Mouse (Mus musculus) megakaryocyte, adult 5-6 weeks (primary cell): ENCODE results near the gene Mras. TPM values are rescaled to one million over a fixed set of nuclear protein-coding genes. Genes with fewer than 3 reads are reported as not detected.

Experiments
- ATAC-seq: 2 replicates; pipeline ENCODE4 v1.8.0; 2016; ENCODE audit warnings: mild to moderate bottlenecking, inconsistent platforms; ENCODE audit not compliant: poor library complexity, severe bottlenecking
- total RNA-seq, 2 experiments: library from RNA; stranded (forward) in 1 of 2; stranded (reverse) in 1 of 2; fragments of 153-499, 151-499 nt in 1 of 2; fragments of 221-1000, 200-1000 nt in 1 of 2; gene quantifications; 2 replicates each; pipeline versions ENCODE4 v1.2.3 to v1.2.4; 2015 to 2017

The Mras gene
- total RNA-seq, 2 experiments from 2014 or later, result 0.48 to 1.6 TPM

DNA sequence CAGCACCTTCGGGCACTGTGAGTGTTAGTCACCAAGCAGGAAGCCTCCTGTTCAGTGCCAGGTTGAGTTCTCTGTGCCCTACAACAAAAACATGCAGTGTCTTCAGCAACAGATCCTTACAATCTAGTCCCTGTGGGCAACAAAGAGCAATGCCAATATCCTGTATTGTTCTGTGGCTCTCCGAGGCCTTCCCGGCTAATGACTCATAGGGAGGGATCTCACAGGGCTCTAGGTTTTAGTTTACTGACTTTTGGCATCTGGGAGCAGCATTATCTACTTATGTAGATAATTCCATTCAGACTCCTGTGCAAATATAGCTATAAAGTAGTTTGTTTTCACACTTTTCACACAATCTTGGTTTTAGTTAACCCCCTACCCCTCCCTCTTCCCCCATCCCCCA lies 71.3 kb downstream of the Mras start:
- ATAC-seq, result no peak

DNA sequence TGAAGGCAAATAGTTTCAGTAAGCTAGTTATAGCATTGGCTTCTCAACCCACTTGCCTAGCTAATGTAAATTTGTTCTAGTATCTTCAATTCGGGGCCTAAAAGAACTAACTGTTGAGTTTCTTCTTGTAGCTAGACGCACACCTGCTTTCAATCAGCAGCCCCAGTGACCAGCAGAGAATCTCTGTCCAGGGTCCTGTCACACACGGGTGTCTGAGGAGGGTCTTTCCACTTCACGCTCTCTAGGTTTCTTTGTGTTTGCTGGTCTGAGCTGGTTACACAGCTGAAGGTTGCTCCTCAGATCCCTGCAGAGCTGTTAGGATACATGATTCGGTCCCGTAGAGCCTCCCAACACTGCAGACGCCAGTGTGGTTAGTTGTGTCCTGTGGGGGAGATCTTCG lies 74.1 kb downstream of the Mras start:
- no peak for ATAC-seq

DNA sequence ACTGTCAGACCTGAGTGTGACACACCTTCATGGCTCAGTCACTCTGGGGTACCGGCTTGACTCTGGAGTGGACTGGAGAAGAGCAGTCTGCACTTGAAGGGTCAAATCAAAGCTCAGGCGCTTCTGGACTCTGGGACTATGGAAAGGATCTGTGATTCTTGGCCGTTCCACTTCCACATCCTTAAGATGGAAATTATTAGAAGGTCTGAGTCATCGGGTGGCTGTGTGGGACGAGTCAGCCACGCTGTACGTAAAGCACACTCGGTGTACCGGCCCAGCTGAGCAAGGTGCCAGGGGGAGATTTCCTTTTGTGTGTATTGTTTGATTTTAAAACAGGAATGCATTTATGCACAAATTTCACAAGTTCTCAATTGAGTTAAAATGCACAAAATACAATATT lies 75.2 kb downstream of the Mras start:
- ATAC-seq, result no peak

DNA sequence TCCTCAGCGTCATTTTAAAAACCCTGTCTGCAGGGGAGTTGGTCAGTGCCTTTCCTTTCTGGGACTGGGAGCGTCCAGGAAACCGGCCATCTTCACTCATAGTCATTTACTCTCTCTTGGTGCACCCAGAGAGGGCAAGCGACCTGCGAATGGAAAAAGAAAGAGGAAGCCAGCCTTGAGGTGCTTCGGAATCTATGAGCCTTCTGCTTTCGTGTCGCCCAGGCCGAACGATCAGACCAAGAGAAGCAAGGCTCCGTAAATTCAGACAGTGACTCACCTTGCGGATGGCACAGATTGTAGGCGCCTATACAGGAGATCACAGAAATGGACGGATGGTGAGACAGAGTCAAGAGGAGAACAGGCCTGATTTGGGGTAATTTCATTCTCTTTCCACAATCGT lies 78.2 kb downstream of the Mras start:
- peak; percentile 45; the same call in 1 of the 2 replicates for ATAC-seq

DNA sequence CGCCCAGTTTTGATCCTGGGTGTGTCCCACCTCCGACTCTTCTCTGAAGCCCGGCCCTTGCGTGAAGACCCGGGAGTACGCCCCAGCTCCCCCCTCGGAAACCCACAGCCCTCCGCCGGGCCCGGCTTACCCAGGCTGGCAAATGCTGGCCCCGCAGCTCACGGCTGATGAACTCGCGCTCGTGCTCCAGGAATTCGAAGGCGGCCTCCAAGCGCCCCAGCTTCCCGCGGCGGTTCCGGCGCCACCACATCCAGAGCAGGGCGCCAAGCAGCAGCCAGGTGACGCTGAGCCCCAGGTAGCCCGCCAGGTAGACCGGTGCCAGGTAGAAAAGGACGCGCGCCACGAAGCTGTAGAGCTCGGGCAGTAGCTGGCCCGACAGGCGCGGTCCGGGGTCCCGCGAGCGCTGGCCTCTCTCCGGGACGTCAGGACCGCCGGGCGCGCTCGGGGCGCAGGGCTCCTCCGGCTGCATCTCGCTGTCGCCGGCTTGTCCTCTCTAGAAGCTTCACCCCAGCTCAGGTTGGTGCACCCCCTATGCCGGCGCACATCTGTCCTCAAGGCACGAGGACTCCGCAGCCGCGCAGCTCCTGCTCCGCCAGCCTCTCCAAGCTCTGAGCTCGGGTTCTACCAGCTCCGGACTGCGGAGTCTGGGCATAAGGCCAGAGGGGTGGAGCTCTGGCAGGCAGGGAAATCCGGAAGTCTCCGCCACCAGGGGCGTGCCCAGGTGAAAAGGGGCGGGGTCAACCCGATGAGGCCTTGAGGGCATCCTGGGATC lies 79.1 kb downstream of the Mras start, which contains the start of gene Esyt3:
Esyt3 (minus strand) TSS at position 637 of the 772 bp plus-strand sequence.
- peak; percentile 50; the same call in 1 of the 2 replicates for ATAC-seq

DNA sequence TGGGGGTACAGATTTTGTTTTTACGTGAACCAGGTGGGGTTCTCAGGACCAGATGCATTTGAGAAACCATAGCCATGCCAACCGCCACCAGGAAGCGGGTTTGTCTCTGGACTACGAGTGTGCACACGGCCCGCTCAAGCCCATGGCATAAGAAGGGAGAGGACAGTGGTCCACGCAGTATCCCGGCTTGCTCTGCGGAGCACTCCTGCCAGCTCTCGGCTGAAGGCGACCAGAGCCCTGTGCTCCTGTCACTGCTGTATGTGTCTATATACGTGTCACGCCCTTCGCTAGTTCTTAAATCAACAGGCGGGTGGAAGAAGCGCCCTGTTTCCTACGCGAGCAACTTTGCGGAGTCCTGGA lies 79.6 kb downstream of the Mras start:
- no peak for ATAC-seq

DNA sequence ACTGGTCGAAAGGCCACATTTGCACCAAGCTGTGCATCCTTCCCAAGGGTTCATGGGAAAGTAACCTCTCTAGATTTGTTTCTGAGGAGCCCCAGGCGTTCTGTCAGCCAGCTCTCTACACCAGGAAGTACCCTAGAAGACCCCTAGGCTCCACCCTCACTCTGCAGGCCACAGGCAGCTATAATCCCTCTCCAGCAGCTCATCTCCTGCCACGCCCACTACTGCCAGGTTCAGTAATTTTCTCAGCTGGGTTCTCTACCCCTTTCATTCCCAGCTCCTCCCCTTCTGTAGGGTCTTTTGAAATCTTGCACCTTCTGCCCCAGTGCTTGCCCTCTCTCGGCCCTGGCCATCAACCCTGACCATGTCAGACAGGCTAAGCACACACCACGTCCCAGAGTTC lies 81.2 kb downstream of the Mras start:
- no peak for ATAC-seq

DNA sequence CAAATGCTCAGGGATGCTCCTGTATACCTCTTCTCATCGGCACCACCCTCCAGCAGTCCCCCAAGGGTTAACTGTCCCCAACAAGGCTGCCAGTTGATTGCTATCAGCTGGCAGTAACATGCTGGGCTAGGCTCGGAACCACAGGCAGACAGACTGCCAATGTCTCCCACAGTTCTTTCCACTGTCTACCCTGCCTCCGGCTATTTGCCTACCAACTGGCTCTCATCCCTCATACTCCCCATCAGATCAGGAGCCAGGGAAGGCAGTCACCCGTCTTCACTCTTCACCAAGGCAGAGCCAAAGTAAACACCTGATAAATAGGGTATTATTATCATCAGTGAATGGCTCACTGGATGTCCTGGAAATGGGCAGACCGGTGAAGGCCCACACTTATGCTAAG lies 82.4 kb downstream of the Mras start:
- no peak for ATAC-seq

DNA sequence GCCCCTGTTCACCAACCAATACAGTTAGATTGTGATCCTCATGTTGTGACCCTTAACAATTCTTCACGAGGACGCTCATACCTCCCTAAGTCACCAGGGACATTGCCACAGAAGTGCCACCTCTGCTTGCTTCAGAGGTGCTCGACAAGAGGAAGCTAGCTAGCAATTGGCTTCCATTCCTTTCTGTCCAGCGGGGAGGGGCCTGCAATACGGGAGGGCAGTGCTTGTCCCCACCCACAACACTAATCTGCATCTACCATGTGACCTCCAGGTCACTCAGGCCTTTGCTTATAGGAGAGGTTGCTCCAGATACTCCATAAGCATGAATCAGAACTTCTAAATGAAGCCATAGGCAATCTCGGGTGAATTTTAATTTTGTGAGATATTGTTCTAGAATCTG lies 83.8 kb downstream of the Mras start:
- no peak for ATAC-seq

DNA sequence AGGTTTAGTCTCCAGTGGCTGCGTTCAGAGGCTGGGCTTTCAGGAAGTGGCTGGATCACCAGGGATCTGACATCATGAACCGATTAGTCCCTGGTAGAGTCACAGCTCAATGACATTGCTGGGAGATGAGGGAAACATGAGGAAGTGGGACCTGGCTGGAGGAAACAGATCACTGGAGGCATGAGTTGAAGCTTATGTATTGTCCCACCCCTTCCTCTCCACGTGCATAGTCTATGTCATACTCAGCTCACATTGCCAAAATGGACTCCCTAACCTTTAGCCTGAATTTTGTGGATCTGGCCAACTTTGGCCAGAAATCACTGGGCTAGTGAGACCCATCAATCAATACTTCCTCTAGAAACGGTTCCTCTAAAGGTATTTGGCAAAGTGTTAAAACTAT lies 84.2 kb downstream of the Mras start:
- peak; percentile 45; the same call in 1 of the 2 replicates for ATAC-seq

DNA sequence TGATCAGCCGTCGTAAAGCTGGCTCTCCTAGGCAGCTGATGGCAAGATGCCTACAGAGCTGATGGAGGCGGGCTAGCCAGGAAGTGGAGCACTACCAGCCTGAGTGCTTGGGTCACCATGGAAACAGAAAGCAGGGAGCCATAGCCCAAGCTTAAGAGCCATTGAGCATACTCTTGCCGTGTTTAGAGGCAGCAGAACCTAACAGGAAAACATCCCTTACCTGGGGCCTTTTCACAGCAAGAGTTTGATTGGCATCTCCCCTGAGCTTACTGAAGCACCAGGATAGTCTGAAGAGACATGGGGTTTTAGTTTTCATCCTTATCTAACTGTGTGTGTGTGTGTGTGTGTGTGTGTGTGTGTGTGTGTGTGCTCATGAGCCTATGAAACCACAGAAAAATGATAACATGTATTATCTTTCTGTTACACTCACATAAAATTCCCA lies 91.8 kb downstream of the Mras start:
- ATAC-seq, result no peak

DNA sequence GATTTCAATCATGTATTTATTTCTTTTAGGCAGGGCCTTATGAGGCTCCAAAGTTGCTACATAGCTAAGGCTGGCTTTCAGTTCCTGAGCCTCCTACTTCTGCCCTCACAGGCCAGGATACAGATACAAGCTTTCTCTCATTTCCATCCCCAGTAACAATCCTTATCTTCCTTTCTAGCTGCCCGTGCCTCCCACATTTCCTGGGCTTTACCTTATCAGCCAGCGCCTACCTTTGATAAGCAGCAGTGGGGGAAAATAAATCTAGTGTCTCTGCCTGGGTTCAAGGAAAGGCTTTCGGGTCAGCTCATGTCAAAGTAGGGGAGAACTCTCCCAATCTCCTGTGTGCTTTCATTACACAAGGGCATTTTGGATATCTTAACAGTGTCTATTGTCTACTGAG lies 95.6 kb downstream of the Mras start:
- no peak for ATAC-seq

DNA sequence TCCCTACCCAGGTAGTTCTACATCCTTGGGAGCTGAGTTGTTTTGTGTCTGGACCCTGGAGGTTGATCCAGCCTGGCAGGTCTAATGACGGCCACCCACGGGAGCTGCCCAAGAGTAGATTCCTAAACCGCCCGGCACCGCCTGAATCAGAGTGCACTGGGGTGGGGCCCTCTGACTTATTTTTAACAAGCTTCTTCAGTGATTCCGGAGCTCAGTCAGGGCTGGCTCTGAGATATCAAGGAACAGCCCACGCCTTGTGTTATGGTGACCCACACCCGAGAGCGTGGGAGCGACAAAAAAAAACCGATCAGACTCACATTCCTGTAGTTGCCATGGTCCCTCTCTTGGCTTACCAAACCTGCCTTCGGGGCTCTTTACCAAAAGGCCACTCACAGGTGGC lies 97.1 kb downstream of the Mras start:
- ATAC-seq, result no peak

DNA sequence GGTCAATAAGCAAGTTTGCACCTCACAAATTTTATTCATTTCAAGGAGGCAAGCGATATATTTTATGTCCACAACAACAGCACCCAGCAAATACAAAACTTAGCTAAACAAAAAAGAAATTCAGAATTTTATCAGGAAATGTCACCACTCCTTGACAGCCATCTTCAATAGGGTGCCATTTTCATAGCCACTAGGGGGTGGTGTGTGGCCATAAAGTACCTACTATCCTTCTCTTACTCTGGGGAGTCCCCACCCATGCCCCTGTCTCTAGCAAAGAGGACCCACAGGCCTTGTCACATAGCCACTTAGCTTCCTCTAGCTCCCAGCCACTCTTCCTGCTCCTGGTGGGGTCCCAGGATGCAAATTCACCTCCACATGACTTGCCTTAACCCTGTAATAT lies 98.0 kb downstream of the Mras start:
- ATAC-seq, result no peak

DNA sequence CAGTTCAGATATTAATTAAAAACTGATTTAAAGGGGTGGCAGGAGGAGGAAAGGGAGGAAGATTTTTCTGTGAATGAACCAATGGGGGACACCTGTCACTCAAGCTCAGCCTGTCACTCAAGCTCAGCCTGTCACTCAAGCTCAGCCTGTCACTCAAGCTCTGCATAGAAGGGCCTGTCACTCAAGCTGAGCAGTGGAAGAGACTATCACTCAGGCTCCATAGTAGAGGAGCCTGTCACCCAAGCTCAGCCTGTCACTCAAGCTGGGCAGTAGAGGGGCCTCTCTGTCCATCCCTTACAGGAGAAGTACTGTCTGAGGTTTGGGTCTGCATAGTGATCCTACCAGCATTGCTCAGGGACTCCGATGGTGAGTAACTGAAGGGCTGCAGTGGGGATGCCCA lies 98.9 kb downstream of the Mras start:
- no peak for ATAC-seq

DNA sequence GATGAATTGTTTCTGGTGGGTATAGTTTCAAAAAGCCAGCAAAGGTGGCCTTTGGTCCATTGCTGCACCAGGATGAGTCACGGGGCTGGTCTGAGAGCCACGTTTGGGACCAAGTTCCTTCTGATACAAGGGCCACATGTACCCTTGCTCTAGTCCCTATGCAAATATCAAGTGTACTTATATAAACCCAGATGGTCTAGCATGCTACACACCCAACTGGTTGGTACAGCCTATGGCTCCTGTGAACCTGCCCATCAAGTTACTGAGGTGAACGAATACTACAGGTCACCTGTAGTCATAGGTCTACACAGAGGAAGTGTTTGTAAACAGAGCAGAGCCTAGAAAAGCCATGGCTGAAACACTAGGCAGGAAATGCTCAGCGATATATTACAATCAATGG lies 100.6 kb downstream of the Mras start:
- ATAC-seq, result no peak

Other genes starting within 250 kb of the Mras start
- not detected in 2 replicates for gene Faiml, start 200.1 kb downstream of the Mras start, total RNA-seq (2015)
- gene Faiml, start 200.1 kb downstream of the Mras start, total RNA-seq (2017), result not detected in 2 replicates
- gene Cep70, start 194.0 kb downstream of the Mras start, total RNA-seq (2015), result 24.5 and 26.7 TPM in 2 replicates
- 30.2 and 38.7 TPM in 2 replicates for gene Cep70, start 194.0 kb downstream of the Mras start, total RNA-seq (2017)
- gene Esyt3, start 78.8 kb downstream of the Mras start, total RNA-seq (2015), result not detected in 2 replicates
- not detected in 2 replicates for gene Esyt3, start 78.8 kb downstream of the Mras start, total RNA-seq (2017)
- gene Nme9, start 14.1 kb upstream of the Mras start, total RNA-seq (2015), result not detected in 2 replicates
- gene Nme9, start 14.1 kb upstream of the Mras start, total RNA-seq (2017), result not detected in 2 replicates
- 21.3 and 22.9 TPM in 2 replicates for gene Armc8, start 131.5 kb upstream of the Mras start, total RNA-seq (2015)
- 22.6 and 26.1 TPM in 2 replicates for gene Armc8, start 131.5 kb upstream of the Mras start, total RNA-seq (2017)
- gene Dbr1, start 138.4 kb upstream of the Mras start, total RNA-seq (2015), result 14.0 and 16.6 TPM in 2 replicates
- gene Dbr1, start 138.4 kb upstream of the Mras start, total RNA-seq (2017), result 38.5 and 39.8 TPM in 2 replicates
- not detected in 2 replicates for gene A4gnt, start 175.1 kb upstream of the Mras start, total RNA-seq (2015)
- not detected in 2 replicates for gene A4gnt, start 175.1 kb upstream of the Mras start, total RNA-seq (2017)
- not detected in 2 replicates for gene Dzip1l, start 192.1 kb upstream of the Mras start, total RNA-seq (2015)
- not detected in 2 replicates for gene Dzip1l, start 192.1 kb upstream of the Mras start, total RNA-seq (2017)